Mouse (Mus musculus): ENCODE data around the gene Gm28919. TPM values are rescaled to one million over a fixed set of nuclear protein-coding genes. Genes with fewer than 3 reads are reported as not detected.

The Gm28919 gene
- not detected in 2 replicates for polyA plus RNA-seq (2015; fragmentation: Nextera tagmentation; extraction: Ambion mirVana)

GRCm38 (mm10) chrY:6583246-6583645 lies at the start of gene Gm28919:
Gene Gm28919, plus strand, starts transcription at chrY:6583546.

Other genes starting within 250 kb of the Gm28919 start
- not detected in 2 replicates for gene Gm21719, start 99.3 kb downstream of the Gm28919 start, polyA plus RNA-seq (2015; fragmentation: Nextera tagmentation; extraction: Ambion mirVana)